Mouse (Mus musculus) inflammation-experienced regulatory T-cells, adult 6 months (primary cell): ENCODE data around the gene Dpysl4. TPM values are rescaled to one million over a fixed set of nuclear protein-coding genes. Genes with fewer than 3 reads are reported as not detected.
A peak's percentile ranks its signal among the peaks of the same experiment; 100 is the strongest.

ENCODE experiments used
- ATAC-seq: one replicate; pipeline ENCODE4 v1.8.0; 2017
- polyA plus RNA-seq, 3 experiments: library from polyadenylated mRNA; unstranded; fragments of 100-300 nt; shearing (Covaris generic); gene quantifications; one replicate each; pipeline ENCODE4 v1.2.1; 2017

Gene Dpysl4
- polyA plus RNA-seq: under 1 TPM in 1 of 3 experiments, not detected in 2; 0.09 TPM

DNA sequence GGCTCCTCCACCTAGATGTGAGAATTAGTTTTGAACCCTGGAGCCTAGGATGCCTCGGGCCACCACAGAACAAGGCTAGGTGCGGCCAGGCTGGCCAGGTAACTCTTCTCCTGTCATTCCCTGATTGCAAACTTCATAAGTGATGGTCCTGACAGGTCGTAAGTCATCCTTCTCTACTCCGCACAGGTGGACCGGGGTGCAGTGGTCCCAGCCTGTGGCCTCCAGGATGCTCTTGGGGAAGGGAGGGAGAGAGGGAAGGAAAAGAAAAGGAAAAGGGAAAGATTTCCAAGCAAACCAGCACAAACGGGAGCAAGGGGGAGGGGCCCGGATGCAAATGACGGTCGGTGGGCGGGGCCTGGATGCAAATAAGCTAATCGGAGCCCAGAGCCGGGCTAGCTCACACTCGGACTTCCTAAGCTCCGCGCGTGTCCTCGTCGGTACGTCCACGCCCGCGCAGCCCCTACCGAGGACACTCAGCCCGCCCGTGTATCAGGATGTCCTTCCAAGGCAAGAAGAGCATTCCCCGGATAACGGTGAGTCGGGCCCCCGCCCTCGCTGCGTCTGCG, at the start of gene Dpysl4:
Gene Dpysl4, plus strand, starts transcription at position 373 of the 566 bp plus-strand sequence.
- ATAC-seq: no peak

DNA sequence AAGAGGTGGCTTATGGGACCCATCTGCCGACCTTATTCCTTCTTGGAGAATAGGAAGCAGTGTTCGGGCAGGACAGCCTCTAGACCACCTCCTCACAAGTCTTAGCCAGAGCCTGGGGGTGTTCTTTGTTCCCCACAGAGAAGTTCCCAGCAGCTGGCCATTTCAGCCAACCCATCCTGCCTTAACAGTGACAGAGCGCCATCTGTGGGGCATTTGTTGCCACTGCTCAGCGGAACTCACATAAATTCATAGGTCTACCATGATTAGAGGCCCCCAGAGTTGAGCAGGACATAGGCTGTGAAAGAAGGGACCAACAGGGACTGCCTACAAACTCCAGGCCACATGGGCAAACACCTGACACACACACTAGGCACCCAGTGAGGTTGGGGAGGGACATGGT, 22.4 kb upstream of the Dpysl4 start:
- no peak for ATAC-seq

DNA sequence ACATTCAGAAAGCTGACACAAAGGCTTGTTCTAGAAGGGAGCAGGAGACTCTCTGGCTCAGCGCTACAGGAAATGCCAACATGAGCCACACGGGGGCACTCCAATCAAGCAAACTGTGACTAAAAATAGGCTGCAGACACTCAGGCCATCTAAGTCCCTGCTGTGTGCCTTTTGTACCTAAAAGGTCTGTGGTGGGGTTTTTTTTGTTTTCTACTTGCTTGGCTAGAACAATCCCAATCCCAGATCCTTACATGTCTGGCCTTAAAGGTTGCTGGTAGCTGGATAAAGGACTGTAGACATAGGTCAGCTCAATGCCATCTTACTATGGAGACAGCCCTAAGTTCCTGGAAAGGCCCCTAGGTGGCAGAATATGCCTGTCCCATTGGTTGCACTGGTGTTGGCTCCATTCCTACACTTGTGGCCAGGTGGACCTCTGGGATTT, 17.6 kb upstream of the Dpysl4 start:
- ATAC-seq: peak; percentile 46

DNA sequence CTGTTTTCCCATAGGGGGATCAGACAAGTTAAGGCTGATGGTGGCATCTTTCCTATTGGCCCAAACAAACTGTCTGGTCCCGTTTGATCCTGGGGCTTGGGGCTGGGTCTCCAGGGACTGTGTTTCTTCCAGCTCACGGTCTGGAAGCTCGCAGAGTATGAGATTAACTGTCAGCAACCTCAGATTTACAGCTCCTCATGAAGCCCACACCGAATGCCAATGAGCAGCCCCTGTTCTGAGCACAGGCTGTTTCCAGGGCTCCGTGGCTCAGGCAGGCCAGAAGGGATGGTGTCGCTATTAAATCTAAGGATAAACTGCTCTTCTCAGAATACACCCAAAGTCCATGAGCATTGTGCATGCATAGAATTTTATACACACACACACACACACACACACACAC, 11.6 kb upstream of the Dpysl4 start:
- ATAC-seq: no peak

DNA sequence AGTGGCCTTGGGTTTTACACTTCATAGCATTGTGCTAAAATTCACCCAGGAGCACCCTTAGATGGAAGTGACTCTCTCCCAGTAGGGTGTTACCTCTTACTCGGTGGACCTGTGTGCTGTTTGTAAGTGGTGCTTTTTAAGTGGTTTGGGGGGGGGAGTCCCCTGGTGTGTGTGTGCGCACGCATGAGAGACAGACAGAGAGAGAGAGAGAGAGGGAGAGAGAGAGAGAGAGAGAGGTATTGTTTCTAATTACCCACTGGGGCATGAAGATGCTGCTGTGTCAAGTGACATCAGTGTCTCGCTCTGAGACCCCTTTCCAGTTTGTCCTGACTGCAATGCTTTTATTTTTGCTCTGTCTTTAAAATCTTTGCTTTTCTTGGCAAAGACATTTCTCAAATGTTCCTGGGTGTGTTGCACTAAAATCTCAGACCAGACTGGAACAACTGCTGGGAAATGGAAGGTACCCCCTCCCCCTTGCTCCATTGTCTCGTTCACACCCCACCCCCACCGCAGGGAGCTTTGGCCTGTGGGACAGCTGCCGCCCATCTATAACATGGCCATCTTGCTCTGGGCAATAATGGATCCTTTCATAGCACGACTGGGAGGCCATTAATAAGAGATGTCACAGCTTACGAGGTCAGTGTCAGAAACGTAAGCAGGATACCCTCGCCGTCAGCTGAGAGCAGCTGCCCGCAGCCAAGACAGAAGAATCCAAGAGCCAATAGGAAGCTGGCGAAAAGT, 10.6 kb upstream of the Dpysl4 start:
- no peak for ATAC-seq

DNA sequence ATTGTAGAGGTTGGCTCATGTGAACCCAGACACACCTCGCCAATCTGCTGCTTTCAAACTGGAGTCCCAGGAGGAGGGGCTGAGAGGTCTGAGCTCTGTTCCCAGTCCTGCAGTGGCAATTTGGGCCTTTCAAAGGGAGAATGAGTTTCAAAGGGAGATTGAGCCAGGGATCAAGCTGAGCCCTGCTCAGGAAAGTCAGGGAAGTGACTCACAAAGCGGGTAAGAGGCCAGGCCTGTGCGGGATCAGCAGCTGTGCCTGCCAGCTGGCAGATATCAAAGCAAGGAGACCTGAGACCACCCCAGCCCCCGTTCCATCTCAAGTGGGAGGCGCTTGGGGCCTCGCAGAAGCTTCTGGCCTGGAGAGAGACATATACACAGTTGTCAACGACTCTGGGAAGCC, 8.5 kb upstream of the Dpysl4 start:
- no peak for ATAC-seq

DNA sequence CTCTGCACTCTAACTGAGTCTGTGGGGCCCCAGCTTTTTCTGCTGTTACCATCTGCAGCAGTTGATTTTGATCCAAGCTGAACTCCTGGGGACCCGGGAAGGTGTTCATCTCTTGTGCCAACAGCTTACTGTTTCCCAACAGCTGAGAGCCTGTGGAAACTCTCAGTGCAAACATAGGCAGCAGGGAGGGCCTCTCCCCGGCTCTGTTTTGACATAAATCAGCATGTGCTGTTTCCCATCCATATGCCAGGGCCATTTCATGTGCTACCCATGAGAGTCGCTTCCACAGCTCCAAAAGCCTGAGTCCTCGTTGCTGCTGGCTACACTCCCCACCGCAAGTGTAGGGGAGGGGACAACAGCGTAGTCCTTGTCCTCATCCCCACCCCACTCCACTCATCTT, 7.6 kb upstream of the Dpysl4 start:
- no peak for ATAC-seq

DNA sequence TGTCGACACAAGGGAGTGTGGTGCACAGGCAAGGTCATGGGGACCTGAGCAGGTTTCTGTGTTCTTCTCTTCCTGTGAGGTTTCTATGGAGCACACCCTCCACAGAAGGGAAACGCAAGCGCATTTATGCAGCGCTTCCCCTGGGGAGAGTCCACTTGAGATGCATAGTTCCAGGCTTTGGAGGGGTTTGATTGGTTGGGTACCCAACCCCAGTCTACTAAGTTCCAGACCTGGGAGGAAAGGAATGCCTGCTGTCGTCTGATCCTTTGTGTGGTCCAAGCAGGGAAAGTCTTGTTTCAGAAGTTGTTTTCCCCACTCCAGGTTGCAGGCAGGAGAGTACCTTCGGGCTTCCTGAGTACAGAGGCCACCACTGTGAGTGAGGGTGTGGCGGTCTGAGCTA, 6.7 kb upstream of the Dpysl4 start:
- ATAC-seq: no peak

DNA sequence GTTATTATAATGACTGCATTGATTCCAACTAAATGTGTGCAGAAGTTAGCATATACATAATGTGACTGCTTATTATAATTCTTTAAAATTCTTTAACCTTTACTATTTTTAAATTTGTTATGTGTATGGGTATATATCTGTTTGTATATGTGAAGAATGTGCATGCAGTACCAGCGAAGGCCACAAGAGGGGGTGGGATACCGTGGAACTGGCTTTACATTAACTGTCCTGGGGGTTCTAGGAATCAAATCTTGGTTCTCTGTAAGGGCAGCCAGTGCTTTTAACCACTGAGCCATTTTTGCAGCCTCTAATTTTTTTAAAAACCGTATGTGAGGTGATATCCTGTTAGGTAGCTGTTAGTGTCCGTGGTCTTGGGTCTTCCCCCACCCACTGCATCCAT, 5.1 kb upstream of the Dpysl4 start:
- no peak for ATAC-seq

DNA sequence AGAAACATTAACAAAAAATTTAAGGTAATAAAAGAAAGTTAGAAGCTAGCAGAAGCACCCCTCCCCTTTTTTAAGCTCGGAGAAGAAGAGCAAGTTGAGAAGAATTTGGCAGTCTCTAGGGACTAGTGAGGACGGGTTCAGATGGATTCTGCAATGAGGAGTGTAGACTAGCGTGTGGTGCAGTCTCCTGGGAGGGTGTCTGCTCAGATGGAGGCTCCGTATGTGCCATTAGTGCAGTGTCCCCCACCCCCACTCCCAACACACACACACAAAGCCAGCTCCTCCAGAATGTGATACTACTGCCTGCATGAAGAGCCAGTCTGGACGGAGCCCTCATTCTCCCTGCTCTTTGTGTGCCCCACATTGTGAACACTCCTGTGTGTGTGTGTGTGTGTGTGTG, 4.6 kb upstream of the Dpysl4 start:
- no peak for ATAC-seq

DNA sequence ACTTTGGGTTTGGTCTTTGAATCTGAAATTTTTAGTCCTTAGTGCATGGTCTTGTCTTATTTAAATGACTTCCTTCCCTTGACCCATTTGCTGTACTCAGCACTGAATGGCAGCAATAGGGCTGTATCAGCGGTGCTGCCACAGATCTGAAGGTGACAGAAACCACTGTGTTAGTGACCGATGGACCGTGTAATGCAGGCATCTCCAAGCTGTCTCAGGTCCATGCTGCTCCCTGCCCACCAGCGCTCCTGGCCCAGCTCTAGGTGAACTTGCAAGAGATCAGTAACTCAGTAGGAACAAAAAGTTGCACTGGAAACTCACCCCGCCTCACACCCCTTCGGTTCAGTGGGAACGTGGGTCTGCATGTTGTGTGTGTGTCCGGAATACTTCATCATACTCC, 3.5 kb upstream of the Dpysl4 start:
- no peak for ATAC-seq

DNA sequence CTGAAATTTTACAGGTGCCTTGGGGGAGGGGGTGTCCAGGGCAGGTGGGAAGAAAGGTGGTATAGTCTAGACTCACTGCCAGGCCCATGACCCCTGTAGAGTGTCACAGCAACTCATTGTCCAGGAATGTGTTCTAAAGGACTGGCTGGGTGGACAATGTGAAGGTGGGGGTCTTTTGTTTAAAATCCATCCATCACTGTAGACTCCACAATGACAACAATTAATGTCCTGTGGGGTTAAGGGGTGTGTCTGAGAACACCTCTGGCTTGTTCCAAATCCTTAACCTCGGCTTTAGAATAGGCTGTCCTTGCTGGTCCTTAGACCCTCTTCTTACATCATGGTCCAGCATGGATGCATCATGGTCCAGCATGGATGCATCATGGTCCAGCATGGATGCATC, 1.5 kb upstream of the Dpysl4 start:
- ATAC-seq: no peak

DNA sequence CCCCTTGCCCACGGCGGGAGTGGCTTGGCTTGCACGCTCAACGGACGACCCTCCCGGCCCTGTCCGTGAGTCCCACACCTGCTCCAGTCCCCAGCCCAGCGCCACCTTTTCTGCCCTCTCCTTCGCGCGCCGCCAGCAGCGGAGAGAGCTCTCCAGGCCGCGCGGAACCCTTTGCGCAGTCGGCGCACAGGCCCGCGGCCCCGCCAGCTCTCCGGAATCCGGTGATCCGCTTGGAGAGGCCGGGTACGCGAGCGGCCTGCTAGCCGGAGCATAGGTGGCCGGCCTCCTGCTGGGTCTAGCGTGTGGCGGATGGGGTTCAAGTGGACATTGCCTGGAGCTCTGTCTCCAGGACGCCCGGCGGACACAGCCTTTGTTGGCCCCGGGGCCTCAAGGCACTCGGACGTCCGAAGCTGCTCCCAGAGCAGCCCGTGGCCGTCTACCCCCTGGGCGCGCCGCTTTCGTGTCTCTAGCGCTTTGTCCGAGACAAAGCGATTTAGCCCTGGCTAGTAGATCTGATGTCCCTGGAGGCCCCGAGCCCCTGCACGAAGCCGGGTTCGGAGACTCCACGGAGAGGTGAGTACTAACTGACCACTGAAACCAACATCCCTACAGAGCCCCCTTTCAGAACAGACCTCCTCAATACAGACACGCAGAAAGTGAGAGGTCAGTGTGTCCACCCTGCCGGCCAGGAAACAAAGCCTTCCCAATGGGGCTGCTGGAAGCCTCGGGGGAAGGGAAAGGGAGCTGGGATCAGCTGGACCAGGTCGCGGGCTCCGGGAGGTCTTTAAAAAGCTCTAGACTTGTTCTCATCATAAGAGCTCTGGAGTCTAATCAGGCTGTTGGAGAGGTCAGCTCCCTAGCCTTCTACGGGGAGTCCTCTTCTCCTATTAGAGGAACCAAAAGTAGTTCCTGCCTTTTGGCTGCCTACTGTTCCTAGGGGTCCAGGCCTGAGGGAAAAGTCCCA, 676 bp downstream of the Dpysl4 start:
- ATAC-seq: no peak

DNA sequence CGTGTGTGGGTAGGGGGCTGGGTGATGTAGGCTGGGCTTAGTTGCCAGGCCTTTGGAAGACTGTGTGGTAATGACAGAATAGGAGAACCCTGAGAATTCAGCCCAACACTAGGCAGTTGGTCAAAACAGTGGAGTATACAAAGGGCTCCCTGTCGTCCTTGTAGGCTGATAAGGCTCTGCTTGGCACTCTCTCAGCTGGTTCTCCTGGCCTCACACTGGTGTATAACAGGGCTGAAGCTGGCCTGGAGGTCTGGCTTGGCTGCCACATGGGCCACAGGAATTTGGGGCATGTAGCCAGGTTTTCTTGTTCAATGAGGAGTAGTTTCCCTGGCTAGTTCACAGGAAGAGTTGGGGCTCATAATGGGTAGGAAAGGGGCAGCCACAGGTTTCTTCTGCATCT, 2.0 kb downstream of the Dpysl4 start:
- ATAC-seq: no peak

DNA sequence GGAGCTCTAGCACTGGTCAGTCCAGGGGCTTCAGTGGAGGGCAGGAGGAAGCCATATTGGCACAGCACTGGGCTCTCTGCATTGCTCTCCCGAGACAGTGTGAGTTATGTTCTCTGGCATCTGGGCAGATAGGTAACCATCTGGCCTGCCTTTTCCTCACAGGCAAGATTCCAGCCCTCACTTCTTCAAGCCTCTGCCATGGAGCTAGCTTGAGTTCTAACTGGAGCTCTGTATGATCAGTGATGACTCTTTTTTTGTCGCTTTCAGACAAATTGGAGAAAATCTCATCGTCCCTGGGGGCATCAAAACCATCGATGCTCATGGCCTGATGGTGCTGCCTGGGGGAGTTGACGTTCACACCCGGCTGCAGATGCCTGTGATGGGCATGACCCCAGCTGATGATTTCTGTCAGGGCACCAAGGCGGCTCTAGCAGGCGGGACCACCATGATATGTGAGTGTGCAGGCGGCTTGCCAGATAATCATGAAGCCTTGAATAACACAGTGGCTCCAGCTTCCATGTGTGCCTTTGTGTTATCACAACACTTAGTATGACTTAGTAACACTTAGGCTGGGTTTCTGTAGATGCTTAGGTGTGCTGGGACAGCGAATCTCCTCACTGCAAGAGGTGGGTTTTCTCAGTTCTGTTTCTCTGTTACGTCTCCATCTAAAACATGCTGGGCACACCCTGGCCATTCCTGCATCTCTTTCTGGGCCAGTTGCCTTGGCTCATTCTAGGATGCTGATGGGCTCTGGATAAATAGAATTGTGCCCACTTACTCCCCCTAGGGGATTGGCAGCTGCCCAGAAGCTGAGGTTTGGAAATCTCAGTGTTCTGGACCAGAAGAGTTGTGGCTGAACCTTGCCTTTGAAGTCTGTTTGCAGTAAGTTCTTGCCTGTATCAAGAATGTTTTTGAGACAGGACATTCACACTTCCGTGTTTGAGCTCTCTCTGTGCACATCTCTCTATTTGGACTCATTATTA, 4.4 kb downstream of the Dpysl4 start:
- ATAC-seq: no peak

DNA sequence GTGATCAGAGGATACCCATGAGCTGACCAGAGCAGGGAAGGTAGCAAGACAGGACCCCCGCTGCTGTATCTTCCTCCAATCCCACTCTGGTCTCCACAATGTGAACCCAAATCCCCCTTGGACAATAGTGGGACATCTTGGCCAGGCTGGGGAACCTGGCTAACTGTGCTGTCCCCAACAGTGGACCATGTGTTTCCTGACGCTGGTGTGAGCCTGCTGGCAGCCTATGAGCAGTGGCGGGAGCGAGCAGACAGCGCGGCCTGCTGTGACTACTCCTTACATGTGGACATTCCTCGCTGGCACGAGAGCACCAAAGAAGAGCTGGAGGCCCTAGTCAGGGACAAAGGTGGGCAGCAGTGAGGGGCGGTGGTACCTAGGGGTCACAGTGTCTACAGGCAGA, 5.9 kb downstream of the Dpysl4 start:
- ATAC-seq: no peak

DNA sequence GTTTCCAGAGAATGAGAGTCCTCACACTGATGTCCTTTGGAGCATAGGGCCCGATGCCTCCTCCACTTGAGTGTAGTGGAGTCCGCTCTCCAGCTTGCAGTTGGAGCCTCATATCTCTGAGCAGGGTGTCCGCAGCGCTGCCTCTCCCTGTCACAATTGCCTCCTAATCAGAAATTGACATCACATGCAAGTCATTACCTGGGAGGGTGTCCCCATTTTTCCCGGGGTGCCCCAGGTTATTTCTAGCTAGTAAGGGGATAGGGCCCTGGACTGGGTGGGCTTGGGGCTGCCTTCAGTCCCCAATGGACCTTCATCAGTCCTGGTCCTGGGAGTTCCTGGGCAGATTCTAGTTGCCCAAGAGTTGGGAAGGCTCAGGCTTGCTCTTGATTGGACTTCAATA, 6.9 kb downstream of the Dpysl4 start:
- no peak for ATAC-seq

DNA sequence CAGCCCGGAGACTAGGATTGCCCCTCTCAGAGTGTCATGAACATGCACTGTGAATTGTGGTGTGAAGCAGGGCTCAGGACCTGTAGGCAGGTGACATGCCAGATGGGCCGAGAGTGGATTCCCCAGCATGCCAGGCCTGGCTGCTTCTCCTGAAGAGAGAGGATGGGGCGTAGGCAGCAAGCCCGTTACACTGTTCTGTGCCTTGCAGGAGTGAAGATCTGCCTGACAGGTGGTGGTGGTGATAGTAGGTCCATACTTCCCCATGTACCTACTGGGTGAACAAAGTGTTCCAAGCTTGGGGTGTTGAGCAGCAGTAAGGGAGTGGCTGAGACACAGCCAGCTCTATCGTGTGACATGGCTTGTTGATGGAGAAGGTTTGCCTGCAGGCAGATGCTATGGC, 7.3 kb downstream of the Dpysl4 start:
- ATAC-seq: no peak

DNA sequence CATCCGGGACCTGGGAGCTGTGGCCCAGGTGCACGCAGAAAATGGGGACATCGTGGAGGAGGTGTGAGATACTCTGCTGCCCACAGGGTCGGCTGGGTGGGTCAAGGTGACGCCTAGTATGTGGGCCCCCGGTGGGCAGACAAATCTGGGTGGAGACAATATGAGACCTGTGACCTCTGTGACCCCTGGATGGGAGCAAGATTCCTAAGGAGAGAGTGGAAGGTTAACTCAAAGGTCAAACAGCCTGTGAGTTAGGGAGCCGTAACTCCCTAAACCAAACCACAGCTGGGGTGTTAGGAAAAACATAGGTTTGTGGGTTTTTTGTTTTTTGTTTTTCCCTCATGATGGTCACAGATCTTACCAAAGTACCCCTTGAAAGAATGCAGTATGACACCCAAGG, 8.0 kb downstream of the Dpysl4 start:
- no peak for ATAC-seq

DNA sequence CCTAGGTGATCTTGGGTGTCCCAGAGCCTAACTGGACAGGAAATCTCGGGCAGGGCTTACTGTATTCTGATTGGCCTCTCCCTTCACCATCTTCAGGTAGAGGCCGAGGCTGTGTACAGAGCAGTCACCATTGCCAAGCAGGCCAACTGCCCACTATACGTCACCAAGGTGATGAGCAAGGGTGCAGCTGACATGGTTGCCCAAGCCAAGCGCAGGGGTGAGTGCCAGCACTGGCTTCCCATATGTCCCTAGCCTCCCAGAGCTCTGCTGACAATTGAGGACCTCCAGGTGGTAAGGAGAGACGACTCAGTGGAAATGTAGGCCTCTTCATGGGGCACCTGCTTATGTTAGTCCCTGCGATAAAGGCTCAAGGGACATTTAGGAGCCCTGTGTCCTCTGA, 9.0 kb downstream of the Dpysl4 start:
- ATAC-seq: no peak

DNA sequence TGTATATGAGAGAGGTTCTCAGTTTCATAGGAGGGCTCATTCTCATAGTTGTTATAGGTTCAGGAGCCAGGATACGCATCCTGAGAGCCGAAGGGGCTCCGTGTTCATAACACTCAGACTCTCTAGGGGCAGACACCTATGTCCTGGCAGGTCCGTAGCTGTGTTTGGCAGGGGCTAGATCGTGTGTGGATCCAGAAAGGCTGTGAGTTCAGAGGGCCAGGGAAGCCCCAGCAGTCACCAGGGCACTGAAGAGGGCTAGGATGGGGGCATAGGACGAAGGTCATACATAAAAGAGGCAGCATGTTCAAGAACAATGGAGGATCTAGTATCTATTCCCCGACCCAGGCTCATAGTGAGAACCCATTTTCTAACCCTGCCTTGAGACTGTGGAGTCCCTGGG, 9.5 kb downstream of the Dpysl4 start:
- ATAC-seq: no peak

DNA sequence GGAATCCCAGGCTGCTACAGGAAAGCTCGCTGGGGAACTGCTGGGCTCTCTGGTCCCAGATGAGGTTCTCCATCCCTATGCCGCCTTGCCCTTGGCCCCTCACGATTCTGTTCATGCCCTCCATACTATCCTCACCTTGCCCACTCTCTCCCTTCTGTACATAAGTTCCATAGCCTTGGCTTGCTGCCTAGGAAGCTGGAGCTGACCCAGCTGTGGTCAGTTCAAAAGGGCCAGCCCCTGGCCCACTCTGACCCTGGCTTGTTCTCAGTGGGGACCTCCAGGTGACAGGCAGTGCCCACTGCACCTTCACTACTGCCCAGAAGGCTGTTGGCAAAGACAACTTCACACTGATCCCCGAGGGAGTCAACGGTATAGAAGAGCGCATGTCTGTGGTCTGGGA, 10.6 kb downstream of the Dpysl4 start:
- no peak for ATAC-seq
